Mouse (Mus musculus) limb, embryonic 15.5 days (tissue): Measurements from ENCODE around the gene Arhgap27. TPM values are rescaled to one million over a fixed set of nuclear protein-coding genes. Genes with fewer than 3 reads are reported as not detected.
A peak's percentile ranks its signal among the peaks of the same experiment; 100 is the strongest.

Source experiments
- ATAC-seq: fragments of 200-750 bp; cut with Nextera tagmentation; 2 replicates; pipeline ENCODE4 v1.8.0; 2017; ENCODE audit warnings: low read depth, moderate TSS enrichment; ENCODE audit not compliant: insufficient number of reproducible peaks, low FRiP score, low TSS enrichment
- H3K27ac ChIP-seq: fragments of 300-500 bp; sonication (generic); 2 replicates; pipeline ENCODE4 v1.5.1; 2015; ENCODE audit warnings: moderate library complexity, mild to moderate bottlenecking, inconsistent platforms
- H3K27me3 ChIP-seq: fragments of 300-500 bp; sonication (generic); 2 replicates; pipeline ENCODE4 v1.6.1; 2015; ENCODE audit warnings: inconsistent platforms
- H3K36me3 ChIP-seq: fragments of 300-500 bp; sonication (generic); 2 replicates; pipeline ENCODE4 v1.6.1; 2015; ENCODE audit warnings: inconsistent platforms
- H3K4me1 ChIP-seq: fragments of 300-500 bp; sonication (generic); 2 replicates; pipeline ENCODE4 v1.6.1; 2015; ENCODE audit warnings: inconsistent platforms
- H3K4me2 ChIP-seq: fragments of 300-500 bp; sonication (generic); 2 replicates; pipeline ENCODE4 v1.6.1; 2015; ENCODE audit warnings: mild to moderate bottlenecking, inconsistent platforms
- H3K4me3 ChIP-seq: fragments of 300-500 bp; sonication (generic); 2 replicates; pipeline ENCODE4 v1.5.1; 2015; ENCODE audit warnings: mild to moderate bottlenecking, inconsistent platforms
- H3K9ac ChIP-seq: fragments of 300-500 bp; sonication (generic); 2 replicates; pipeline ENCODE4 v1.6.1; 2015; ENCODE audit warnings: inconsistent platforms
- H3K9me3 ChIP-seq: fragments of 300-500 bp; sonication (generic); 2 replicates; pipeline ENCODE4 v1.6.1; 2016; ENCODE audit warnings: inconsistent platforms
- WGBS: fragments of 180-500 bp; shearing (Covaris S2); methylation state at CpG from one replicate; pipeline ENCODE4 v1.1.7; 2015; 5-methylcytosine and 5-hydroxymethylcytosine counted together
- polyA plus RNA-seq: library from polyadenylated mRNA; unstranded; fragments of >200 nt; fragmentation: Nextera tagmentation; extraction: Ambion mirVana; gene quantifications from 2 replicates; pipeline ENCODE4 v1.2.1, GENCODE M21; 2015

The Arhgap27 gene
- polyA plus RNA-seq, 1 experiment from 2014 or later, result 14.0 TPM

- ATAC-seq, result no peak
- Histone ChIP-seq H3K4me2 (no peak overlapping the region), H3K9me3 (no peaks in the 10 kb centered on the region), H3K4me3 (no peak overlapping the region), H3K27ac (no peak overlapping the region), H3K9ac (no peak overlapping the region), H3K4me1 (peaks cover 20% of the 10 kb centered on the region), H3K36me3 (no peaks in the 10 kb centered on the region), H3K27me3 (peaks cover 16% of the 10 kb centered on the region)
- 77% methylated on average over 5 of the region's 5 CpGs for WGBS
Measured at GRCm38 (mm10) chr11:103352239-103352814, 11.2 kb downstream of the Arhgap27 start.

DNA sequence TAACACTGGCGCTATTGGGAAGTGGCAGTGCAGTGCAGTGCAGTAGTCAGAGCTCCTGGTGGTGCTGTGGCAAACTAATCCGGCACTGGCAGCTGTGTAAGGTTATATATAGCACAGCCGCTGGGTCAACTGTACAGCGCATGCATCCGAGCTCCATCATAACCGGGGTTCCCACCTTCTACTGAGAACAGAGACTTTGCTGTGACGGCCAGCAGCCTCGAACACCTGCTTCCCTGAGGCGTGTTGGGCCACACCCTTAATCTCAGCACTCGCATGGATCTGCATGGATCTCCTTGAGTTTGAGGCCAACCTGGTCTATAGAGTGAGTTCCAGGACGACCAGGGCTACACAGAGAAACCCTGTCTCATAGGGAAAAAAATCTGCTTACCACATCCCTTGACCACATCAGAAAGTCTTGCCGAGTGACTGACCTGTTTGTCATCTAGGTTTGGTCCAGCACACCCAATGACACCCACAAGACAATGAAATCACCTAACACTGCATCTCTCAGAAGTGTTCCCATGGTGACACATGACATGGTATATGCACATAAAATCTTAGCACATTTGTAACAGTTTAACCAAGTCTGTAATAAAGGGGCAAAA is 12.7 kb downstream of the Arhgap27 start:
- Histone ChIP-seq H3K4me2 (no peak overlapping the region), H3K36me3 (no peaks in the 10 kb centered on the region), H3K4me1 (peaks cover 24% of the 10 kb centered on the region), H3K4me3 (no peak overlapping the region), H3K27me3 (peaks cover under 1% of the 10 kb centered on the region; the same call in 1 of the 2 replicates), H3K9ac (no peak overlapping the region), H3K27ac (no peak overlapping the region), H3K9me3 (no peaks in the 10 kb centered on the region)
- 71% methylated on average over 12 of the region's 12 CpGs for WGBS
- ATAC-seq, result no peak

GRCm38 (mm10) chr11:103349699-103350098 is 13.8 kb downstream of the Arhgap27 start:
- Histone ChIP-seq H3K27ac (no peak overlapping the region), H3K9me3 (no peaks in the 10 kb centered on the region), H3K9ac (no peak overlapping the region), H3K4me1 (peaks cover 19% of the 10 kb centered on the region), H3K4me2 (no peak overlapping the region), H3K4me3 (no peak overlapping the region), H3K36me3 (no peaks in the 10 kb centered on the region), H3K27me3 (no peaks in the 10 kb centered on the region)
- ATAC-seq, result no peak
- 83% methylated on average over 2 of the region's 2 CpGs for WGBS

DNA sequence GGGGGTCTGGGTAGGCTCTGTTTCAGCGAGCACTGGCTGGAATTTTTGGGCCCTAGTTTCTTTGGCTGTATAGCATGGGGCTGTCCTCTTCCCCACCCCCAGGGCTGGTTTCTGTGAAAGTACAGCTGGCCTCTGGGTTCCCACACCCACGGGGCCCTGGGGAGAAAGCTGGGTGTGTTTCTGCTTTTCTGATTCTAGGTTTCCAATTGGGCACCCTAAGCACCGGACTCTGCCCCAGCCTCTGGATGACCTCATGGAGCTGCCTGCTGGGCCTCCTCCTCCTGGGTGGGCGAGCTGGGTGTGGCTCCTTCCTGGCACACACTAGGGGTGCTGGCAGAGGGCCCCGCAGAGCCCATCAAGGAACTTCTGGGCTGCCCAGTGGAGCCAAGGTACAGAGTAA is 16.8 kb downstream of the Arhgap27 start:
- Histone ChIP-seq H3K4me1 (peaks cover 18% of the 10 kb centered on the region), H3K27ac (peak overlapping the region; percentile 57), H3K27me3 (no peaks in the 10 kb centered on the region), H3K4me3 (no peak overlapping the region), H3K9ac (no peak overlapping the region), H3K36me3 (no peaks in the 10 kb centered on the region), H3K4me2 (no peak overlapping the region), H3K9me3 (no peaks in the 10 kb centered on the region)
- peak; percentile 37; the same call in 1 of the 2 replicates for ATAC-seq
- WGBS, result 44% methylated on average over 5 of the region's 5 CpGs

- no peak; the same call in 1 of the 2 replicates for ATAC-seq
- 72% methylated on average over 7 of the region's 7 CpGs for WGBS
- H3K4me1 ChIP-seq, result peaks cover 18% of the 10 kb centered on the region
Measured at GRCm38 (mm10) chr11:103346236-103346635, 17.3 kb downstream of the Arhgap27 start.

GRCm38 (mm10) chr11:103345408-103346091 is 17.9 kb downstream of the Arhgap27 start:
- no peaks in the 10 kb centered on the region for H3K36me3 ChIP-seq
- H3K4me3 ChIP-seq, result no peak overlapping the region
- no peaks in the 10 kb centered on the region for H3K27me3 ChIP-seq
- peaks cover 18% of the 10 kb centered on the region for H3K4me1 ChIP-seq
- 85% methylated on average over 7 of the region's 7 CpGs for WGBS
- no peaks in the 10 kb centered on the region for H3K9me3 ChIP-seq
- no peak overlapping the region for H3K4me2 ChIP-seq
- H3K9ac ChIP-seq, result no peak overlapping the region
- no peak for ATAC-seq
- peak overlapping the region; percentile 65; the same call in 1 of the 2 replicates for H3K27ac ChIP-seq

More at GRCm38 (mm10) chr11:103346236-103346635, 17.3 kb downstream of the Arhgap27 start:
- Histone ChIP-seq H3K27ac (peak overlapping the region; percentile 65), H3K4me3 (no peak overlapping the region), H3K27me3 (no peaks in the 10 kb centered on the region), H3K9ac (no peak overlapping the region), H3K4me2 (no peak overlapping the region), H3K9me3 (no peaks in the 10 kb centered on the region), H3K36me3 (no peaks in the 10 kb centered on the region)

DNA sequence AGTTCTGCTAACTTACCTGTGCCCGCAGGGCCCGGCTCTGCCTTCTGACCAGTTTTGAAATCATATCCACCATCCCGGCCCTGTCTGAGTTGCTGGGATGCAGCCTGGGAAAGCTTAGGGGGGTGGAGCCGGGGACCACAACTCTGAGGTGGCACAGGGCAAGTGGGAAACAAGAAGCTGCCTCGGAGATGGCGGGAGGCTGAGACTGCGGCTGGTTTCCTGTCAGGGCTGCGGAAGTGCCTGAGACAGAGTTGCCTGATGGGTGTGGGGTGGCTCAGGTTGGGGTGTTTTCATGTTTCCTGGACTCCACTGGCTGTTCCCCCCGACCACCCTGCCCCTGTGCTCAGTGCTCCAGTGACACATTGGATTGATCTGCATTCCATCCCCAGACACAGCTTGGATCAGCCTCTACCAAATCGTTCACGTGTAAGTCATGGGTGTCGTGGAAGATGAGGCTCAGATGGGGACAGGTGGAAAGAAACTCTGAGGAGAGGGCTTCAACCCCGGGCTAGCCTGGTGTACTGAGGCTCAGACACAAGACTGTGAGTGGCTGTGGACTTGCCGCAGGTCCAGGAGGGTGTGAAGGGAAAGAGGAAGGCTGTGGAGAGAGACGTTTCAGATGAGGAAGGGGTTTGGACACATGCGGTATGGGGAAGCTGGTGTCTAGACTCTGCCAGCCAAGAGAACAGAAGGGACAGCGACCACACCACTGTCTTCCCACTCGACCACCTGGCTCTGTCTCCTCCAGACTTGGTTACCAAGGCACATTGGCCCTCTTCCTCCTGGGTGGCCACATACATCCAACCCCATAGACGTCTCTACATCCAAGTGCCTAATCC is 18.8 kb downstream of the Arhgap27 start:
- H3K4me1 ChIP-seq, result peaks cover 25% of the 10 kb centered on the region
- H3K4me2 ChIP-seq, result no peak overlapping the region
- WGBS, result 65% methylated on average over 19 of the region's 19 CpGs
- no peaks in the 10 kb centered on the region for H3K27me3 ChIP-seq
- no peak overlapping the region for H3K27ac ChIP-seq
- H3K36me3 ChIP-seq, result no peaks in the 10 kb centered on the region
- no peaks in the 10 kb centered on the region for H3K9me3 ChIP-seq
- no peak for ATAC-seq
- H3K4me3 ChIP-seq, result no peak overlapping the region
- H3K9ac ChIP-seq, result no peak overlapping the region

GRCm38 (mm10) chr11:103343881-103344280 is 19.6 kb downstream of the Arhgap27 start:
- no peaks in the 10 kb centered on the region for H3K27me3 ChIP-seq
- H3K36me3 ChIP-seq, result no peaks in the 10 kb centered on the region
- no peaks in the 10 kb centered on the region for H3K9me3 ChIP-seq
- H3K4me2 ChIP-seq, result no peak overlapping the region
- H3K4me3 ChIP-seq, result no peak overlapping the region
- ATAC-seq, result no peak
- H3K4me1 ChIP-seq, result peaks cover 29% of the 10 kb centered on the region
- H3K27ac ChIP-seq, result no peak overlapping the region
- no peak overlapping the region for H3K9ac ChIP-seq
- WGBS, result 77% methylated on average over 1 of the region's 1 CpGs

DNA sequence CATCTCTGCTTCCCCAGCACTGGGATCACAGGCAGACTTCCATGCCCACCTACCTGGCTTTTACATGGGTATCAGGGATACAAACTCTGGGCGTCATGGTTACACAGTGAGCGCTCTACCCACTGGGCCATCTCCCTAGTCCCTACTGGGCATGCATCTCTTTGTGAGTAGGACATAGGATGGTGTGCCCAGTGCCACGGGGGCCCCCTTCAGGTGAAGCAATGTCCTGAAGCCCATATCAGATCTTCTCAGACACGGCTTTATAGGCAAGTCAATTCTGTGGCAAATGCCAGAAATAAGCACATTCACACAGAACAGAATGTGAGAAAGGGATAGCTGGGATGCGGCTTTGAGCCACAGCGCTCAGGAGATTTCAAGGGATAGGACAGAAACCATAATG is 20.4 kb downstream of the Arhgap27 start:
- no peak overlapping the region for H3K27ac ChIP-seq
- H3K4me3 ChIP-seq, result no peak overlapping the region
- no peaks in the 10 kb centered on the region for H3K27me3 ChIP-seq
- WGBS, result 89% methylated on average over 6 of the region's 6 CpGs
- no peaks in the 10 kb centered on the region for H3K9me3 ChIP-seq
- no peak overlapping the region for H3K9ac ChIP-seq
- no peak for ATAC-seq
- peaks cover 31% of the 10 kb centered on the region for H3K4me1 ChIP-seq
- no peak overlapping the region for H3K4me2 ChIP-seq
- no peaks in the 10 kb centered on the region for H3K36me3 ChIP-seq

DNA sequence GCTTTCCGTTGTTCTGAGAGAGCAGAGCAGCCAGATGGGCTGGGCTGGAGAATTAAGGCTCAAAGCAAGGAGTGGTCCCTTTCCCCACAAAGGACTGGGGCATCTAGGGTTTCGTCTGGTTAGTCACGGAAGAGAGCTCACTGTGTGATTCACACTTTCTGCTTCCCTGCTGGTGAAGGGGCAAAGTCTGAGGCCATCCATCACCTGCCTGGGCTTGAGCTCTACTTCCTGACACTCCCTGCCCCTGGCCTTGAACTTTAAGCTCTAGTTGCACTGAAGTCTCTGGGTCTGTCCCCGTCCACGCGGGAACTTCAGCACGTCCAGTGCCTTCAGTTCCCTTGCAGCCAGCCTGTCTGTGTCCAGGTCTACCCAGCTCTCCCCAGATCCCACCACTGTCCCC is 22.8 kb downstream of the Arhgap27 start:
- Histone ChIP-seq H3K27me3 (no peaks in the 10 kb centered on the region), H3K27ac (no peak overlapping the region), H3K9me3 (no peaks in the 10 kb centered on the region), H3K4me3 (no peak overlapping the region), H3K9ac (no peak overlapping the region), H3K36me3 (no peaks in the 10 kb centered on the region), H3K4me1 (peaks cover 28% of the 10 kb centered on the region), H3K4me2 (no peak overlapping the region)
- ATAC-seq, result no peak
- 45% methylated on average over 7 of the region's 7 CpGs for WGBS

DNA sequence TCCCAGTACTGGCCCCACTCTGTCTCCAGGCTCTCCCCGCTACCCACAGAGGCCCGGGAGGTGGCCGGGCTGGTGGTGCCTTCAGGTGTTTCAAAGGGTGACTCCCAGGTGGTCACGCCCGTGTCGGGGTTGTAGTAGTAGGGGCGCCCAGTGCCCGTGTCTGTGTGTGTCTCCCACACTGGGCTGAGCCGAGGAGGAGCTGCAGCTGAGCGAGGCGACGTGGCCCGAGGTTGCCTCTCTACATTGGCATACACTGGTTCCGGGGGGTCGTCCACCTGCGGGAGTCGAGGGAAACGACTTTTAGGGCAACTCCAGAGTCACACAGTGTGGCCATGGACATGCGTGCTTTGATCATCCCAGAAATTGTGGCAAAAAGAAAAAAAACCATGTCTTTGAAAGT is 23.4 kb downstream of the Arhgap27 start:
- WGBS, result 57% methylated on average over 19 of the region's 19 CpGs

More for the DNA sequence above, 23.4 kb downstream of the Arhgap27 start:
- ATAC-seq, result 0 out of 2 replicates have a peak, but pooled peaks have one; percentile 22
- no peaks in the 10 kb centered on the region for H3K9me3 ChIP-seq
- peak overlapping the region; percentile 16; the same call in 1 of the 2 replicates for H3K4me3 ChIP-seq
- H3K4me2 ChIP-seq, result peak overlapping the region; percentile 27
- H3K4me1 ChIP-seq, result peaks cover 28% of the 10 kb centered on the region
- no peak overlapping the region for H3K27ac ChIP-seq
- H3K36me3 ChIP-seq, result no peaks in the 10 kb centered on the region
- 0 out of 2 replicates have a peak, but pooled peaks cover 1% of the 10 kb centered on the region for H3K27me3 ChIP-seq
- no peak overlapping the region for H3K9ac ChIP-seq
